Mouse (Mus musculus): Measurements from ENCODE around the gene Upk1a.

Gene Upk1a

DNA sequence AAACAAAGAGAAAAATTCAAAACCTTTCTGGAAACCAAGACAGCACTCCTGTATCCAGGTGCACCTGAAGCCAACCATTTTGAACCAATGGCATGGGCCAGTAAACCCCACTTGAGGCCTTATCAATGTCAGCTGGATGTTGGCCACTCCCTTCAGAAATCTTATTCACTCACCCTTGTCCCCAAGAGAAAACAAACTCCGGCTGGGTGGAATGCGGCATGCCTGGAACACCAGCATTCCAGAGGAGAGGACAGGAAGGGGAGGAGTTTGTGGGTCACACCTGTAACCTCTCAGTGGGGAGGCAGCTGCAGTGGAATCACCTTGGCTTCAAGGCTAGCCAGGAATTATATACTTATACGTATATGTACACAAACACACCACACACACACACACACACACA, 10.1 kb downstream of the Upk1a start:
- no peak for DNase-seq (ENCODE audit: low spot score)

DNA sequence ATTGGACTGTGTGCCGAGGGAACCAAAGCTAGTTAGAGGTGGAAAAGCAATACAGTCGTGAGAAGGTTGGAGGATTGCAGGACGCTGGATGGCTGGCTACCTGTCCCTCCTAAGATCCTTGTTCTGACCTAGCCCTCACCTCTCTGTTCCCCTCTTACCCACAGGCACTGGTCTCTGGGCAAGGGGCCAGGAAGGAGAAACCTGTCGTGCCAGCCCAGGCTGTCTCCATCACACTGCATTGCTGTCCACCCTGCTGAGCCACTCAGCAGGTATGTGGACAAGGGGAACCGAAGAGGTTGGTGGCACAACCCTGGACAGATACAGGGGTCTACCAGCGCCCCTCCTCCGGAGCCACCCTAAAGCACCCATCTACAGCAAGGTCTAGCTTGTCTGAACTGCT, 12.0 kb downstream of the Upk1a start:
- no peak for DNase-seq (ENCODE audit: low spot score)

DNA sequence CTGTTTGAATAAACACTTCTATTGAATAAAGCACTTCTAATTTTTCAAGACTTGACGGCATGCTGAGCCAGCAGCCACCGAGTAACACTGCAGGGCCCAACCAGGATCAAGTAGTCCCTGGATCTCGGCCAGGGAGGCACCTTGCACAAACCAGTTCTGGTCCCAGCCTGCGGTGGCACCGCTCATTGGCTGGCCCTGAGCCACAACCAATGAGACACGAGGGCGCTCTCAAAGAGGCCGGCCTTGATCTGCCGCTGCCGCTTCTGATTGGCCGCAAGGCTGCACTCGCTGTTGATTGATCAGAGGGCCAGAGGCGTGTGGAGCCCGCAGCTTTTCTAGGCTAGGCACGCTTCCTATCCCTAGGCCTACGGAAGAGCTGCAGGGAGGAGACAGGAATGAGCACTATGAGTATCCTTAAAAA, 12.7 kb downstream of the Upk1a start:
- peak; percentile 80 for DNase-seq (ENCODE audit: low spot score)

DNA sequence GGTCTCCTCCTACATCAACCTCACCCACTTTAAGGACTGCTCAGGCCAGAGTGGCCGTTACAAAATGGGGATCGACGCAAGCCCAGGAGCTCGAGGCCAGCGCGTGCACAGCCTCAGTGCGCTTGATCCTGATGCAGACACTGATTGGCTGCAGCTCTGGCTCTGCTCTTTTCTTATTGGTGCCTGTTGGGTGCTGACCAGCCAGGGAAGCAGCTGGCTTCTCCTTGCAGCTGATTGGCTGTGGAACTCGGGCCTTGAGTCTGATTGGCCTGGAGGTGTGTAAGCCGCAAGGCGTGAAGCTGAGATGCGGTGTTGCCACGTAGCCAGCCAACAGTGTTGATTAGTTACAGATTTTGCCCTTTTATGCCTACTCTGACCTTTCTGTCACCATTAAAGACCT, 13.9 kb downstream of the Upk1a start, which contains the start of gene Zbtb32:
Gene Zbtb32 (minus strand): TSS at position 124 of the 400 bp plus-strand sequence.
- DNase-seq (ENCODE audit: low spot score), result no peak

DNA sequence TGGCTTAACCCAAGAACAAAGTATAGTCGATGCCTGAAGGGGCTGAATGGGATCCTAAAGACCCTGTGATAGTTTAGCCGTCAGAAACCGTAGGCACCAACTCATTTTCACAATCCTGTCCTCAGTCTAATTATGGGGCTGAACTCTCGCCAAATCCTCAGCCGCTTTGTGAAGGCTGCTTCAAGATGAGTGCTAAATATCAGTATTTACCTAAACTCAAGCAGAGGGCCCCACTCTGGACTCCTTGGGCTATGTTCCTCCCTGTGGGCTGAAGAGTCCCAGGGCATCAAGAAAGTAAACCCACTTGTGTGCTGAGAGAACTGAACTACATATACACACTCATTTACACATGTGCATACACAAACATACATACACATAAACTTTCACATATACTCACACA, 15.8 kb downstream of the Upk1a start:
- no peak for DNase-seq (ENCODE audit: low spot score)

- DNase-seq (ENCODE audit: low spot score), result no peak
Measured at GRCm38 (mm10) chr7:30596093-30596492, 16.6 kb downstream of the Upk1a start.

DNA sequence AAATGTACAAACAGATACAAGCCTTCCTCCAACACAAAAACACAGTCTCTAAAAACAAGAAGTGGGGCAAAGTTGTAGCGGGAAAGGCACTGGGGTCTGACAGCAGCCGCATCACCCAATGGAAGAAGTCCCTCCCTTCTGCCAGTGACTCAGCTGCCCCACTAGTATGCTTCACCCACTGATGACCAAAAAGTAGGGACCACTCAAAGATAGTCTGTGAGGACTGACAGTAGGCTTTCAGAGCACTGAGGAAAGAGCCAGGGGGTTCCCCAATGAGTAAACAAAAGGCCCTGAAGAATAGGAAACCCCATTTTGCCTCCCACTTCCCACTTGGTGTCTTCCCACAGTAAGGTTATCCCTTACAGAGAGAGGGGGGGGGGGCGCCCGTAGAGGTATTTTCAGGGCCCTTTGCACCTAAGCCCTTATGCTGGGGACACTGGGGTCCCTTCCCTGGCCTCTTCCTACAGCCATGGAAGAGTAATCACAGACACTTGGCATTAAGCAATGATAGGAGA, 18.1 kb downstream of the Upk1a start:
- DNase-seq (ENCODE audit: low spot score), result no peak

- no peak for DNase-seq (ENCODE audit: low spot score)
Measured at GRCm38 (mm10) chr7:30593579-30594509, 18.8 kb downstream of the Upk1a start.

DNA sequence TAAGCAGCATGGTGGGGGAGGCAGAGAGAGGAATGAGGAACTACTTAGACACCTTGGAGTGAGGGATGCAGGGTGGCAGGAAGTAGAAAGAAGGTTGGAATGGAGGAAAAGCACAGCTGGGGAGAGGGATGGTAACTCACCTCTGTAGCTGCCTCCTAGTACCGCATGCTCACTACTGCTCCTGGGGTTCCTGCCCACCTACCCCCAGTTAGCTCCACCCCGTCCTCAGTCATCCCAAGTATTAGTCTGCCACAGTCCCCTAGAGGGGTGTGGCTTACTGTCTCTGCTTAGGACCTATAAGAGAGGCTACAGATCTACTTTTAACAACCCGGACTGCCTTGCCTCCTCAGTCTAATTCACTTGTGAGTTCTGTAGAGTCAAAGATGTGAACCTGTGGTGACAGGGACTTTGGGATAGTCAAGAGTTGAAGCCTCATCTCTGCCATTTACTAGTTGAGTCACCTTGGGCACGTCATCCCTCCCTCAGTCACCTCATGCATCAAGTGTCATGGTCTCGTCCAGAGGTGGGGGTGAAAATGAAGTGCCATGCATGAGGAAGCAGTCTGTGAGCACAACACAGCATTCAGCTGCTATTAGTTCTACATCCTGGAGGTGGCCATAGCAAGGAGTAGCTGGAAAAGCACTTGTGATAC, 19.7 kb downstream of the Upk1a start:
- DNase-seq (ENCODE audit: low spot score), result no peak

DNA sequence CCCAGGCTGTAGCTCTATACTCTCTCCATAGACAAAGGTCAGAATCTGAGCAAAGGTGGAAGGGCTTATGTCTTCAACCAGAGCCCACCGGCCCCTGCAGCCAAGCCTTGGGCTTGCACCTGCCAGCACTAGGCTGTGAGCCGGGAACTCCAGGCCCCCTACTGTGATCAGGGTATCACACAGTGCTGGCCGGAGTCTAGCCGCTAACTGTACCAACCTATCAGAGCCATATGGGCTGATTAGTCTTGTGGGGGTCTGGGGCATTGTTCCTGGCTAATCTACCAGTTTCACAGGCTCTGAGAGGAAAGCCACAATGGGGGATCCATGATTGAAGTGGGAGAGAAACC, 21.1 kb downstream of the Upk1a start:
- DNase-seq (ENCODE audit: low spot score), result no peak

DNA sequence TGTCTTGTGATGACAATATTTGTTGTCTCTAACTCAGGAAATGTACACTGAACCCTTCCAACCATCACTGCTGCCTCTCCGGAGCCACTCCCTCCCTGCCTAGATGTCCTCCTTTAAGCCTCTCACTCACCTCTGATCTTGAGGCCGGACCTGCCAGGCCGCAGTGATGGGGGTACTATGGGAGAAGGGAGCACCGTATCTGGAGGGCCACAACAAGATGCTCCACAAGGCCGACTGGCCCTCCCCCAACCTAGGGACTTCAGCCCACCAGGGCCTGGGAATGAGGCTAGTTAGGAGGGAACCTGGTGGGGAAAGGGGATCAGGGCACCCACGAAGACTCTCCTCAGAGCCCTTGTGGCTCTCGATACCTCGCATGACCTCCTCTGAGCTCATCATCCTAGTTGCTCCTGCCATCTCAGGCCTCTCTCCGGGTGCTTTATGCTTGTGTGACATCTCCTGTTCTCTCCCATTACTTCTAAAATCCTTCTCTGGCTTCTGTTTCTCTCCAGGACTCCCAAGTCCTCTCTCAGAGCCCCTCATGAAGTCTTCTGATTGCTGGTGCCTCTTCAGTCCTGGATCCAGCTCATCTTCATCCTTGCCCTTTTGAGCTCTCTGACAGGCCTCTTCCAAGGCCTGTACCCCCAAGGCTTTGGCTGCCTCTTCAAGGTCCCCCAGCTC, 21.6 kb downstream of the Upk1a start:
- no peak for DNase-seq (ENCODE audit: low spot score)

- DNase-seq (ENCODE audit: low spot score), result peak; percentile 81
Measured at GRCm38 (mm10) chr7:30589435-30590301, 23.0 kb downstream of the Upk1a start.

- peak; percentile 86 for DNase-seq (ENCODE audit: low spot score)
Measured at GRCm38 (mm10) chr7:30588676-30589434, 23.8 kb downstream of the Upk1a start, which contains the start of gene Kmt2b. Gene Kmt2b, minus strand, starts transcription at chr7:30588726.

- peak; percentile 48 for DNase-seq (ENCODE audit: low spot score)
Measured at GRCm38 (mm10) chr7:30587842-30588667, 24.6 kb downstream of the Upk1a start.

- DNase-seq (ENCODE audit: low spot score), result no peak
Measured at GRCm38 (mm10) chr7:30586455-30587020, 26.1 kb downstream of the Upk1a start.

DNA sequence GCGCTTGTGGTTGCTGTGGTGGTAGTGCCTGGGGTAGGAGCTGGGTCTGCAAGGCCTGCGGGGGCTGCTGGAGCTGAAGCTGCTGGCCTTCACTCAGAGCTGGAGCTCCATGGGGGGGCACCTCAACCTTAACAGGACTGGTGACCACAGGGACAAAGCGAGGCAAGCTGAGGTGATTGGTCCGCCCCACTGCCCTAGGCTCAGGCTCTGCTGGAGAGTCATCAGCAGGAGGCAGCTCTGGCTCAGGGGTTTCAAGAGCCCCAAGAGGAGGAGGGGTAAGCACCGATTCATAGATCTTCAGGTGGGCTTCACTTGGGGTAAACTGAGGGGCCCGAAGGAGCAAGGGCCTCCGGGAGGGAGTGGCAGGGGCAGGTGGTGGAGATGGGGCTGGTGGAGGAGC, 27.5 kb downstream of the Upk1a start:
- no peak for DNase-seq (ENCODE audit: low spot score)

- DNase-seq (ENCODE audit: low spot score), result no peak
Measured at GRCm38 (mm10) chr7:30584339-30584738, 28.3 kb downstream of the Upk1a start.

DNA sequence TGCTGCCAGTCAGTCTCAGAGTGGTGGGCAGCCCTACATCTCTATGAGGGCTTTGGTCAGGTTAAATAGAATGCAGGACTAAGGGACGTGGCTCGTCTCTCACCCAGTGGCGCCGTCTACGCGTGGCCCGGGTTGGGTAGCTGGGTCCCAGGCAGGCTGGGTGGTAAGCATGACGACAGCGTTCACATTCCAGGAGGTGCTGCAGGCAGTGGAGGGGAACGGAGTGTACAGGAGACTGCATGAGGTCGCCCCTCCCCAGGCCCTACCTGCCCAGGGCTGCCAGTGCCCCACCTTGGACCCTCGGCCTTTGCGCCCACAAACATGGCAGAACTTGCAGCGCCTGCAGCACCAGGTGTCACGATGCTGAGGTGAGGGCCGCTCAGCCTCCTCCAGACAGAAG, 31.1 kb downstream of the Upk1a start:
- DNase-seq (ENCODE audit: low spot score), result no peak

DNA sequence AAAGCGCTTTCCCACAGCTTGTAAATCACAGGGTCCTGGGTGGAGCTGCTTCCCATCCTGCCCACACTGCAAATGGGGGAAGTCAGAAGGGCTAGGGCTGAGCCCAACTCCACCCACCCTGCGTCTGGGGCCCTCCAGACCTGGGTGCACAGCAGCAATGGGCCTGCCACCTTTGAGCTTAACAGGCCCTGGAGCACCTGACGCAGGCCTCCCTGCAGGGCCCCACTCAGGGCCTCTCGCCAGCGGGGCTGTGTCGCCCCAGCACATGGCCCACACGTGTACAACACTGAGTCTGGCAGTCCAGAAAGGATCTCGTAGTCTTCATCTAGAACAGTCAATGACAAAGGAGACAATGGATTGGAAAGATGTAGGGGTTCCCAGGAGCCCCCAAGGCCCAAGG, 32.7 kb downstream of the Upk1a start:
- DNase-seq (ENCODE audit: low spot score), result no peak

DNA sequence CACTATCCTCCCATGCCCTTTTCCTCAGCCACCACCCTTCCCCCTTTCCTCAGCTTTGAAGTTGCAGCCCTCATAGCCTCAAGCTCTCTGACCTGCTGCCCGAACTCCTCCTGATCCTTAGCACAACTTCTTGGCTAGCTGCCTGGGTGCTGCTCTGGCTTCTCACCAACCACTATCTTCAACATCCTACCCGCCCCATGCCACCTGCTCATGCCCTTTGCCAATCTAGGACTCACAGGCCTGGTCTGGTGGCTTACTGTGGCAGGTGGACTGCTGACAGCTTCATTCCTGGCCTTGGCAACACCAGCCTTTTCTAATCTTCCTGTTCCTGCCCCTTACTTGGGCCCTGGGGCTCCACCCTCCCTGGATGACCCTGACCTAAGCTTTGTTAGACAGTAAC, 39.7 kb downstream of the Upk1a start:
- DNase-seq (ENCODE audit: low spot score), result peak; percentile 31

Measured in ovary, postnatal 14 days (tissue).